Mouse (Mus musculus): ENCODE data around the gene Cnnm4.

GRCm38 (mm10) chr1:36519626-36520025, 48.2 kb downstream of the Cnnm4 start:
- no peak for TF ChIP-seq TAL1 (IDR thresholded peaks at IDR 0.05; ENCODE audit: low read length)
- TF ChIP-seq GATA1 (IDR thresholded peaks at IDR 0.05; ENCODE audit: low read length) = no peak
